Comparison of ENCODE assay signal across 13 mouse cellular contexts in genomic region chr13:51387908-51388307, GRCm38 (mm10).
"Had no signal": no experiment of that assay in that cellular context is flagged by ENCODE, and none has a peak within 500 bp of the region (broad histone marks: within the 10 kb centered on the region; RNA-seq: fewer than 3 reads in every experiment).

No protein-coding gene starts in this region.

- H3K36me3 ChIP-seq: liver, embryonic 15.5 days; midbrain, embryonic 12.5 days had no signal

- H3K27ac ChIP-seq: liver, embryonic 15.5 days; midbrain, embryonic 12.5 days had no signal

- H3K9ac ChIP-seq: liver, embryonic 15.5 days; lung, embryonic 14.5 days; midbrain, embryonic 12.5 days had no signal

- H3K4me1 ChIP-seq: liver, embryonic 15.5 days had no signal

- DNase-seq: kidney, adult 8-10 months; kidney, postnatal 25 days; layer of hippocampus, adult 9-11 months; left cerebral cortex, postnatal 4 days; lung, embryonic 14.5 days; lung, postnatal 10 days; lung, postnatal 4 days; right cerebral cortex, postnatal 14 days; thymus, postnatal 36 days had no signal

- H3K27me3 ChIP-seq: liver, embryonic 15.5 days; megakaryocyte, embryonic 14.5 days; midbrain, embryonic 12.5 days had no signal

- H3K4me3 ChIP-seq: liver, embryonic 15.5 days; megakaryocyte, embryonic 14.5 days; midbrain, embryonic 12.5 days had no signal

- H3K9me3 ChIP-seq: liver, embryonic 15.5 days; midbrain, embryonic 12.5 days had no signal

- H3K4me2 ChIP-seq: liver, embryonic 11.5 days; liver, embryonic 15.5 days; lung, embryonic 14.5 days; midbrain, embryonic 12.5 days had no signal
